Mouse (Mus musculus): ENCODE measurements around the gene Itgad. TPM values are rescaled to one million over a fixed set of nuclear protein-coding genes. Genes with fewer than 3 reads are reported as not detected.

Gene Itgad
- polyA plus RNA-seq, 1 experiment, result 21.1 TPM

- TF ChIP-seq POLR2A (IDR thresholded peaks at IDR 0.05; ENCODE audit: control insufficient read depth, low read depth, low read length) (no peak), CTCF (IDR thresholded peaks at IDR 0.05; ENCODE audit: control insufficient read depth, insufficient read depth, insufficient replicate concordance, low read depth, low read length) (no peak)
- Histone ChIP-seq H3K4me1 (ENCODE audit: control insufficient read depth, insufficient read depth, low read length) (no peaks in the 10 kb centered on the region; the same call in none of the 2 replicates), H3K36me3 (ENCODE audit: control insufficient read depth, insufficient read depth, low read length) (no peaks in the 10 kb centered on the region), H3K27ac (ENCODE audit: control insufficient read depth, insufficient read depth, low read depth, low read length) (no peak overlapping the region), H3K4me3 (ENCODE audit: control insufficient read depth, low read depth, low read length) (no peak overlapping the region), H3K27me3 (ENCODE audit: control insufficient read depth, insufficient read depth, low read length) (no peaks in the 10 kb centered on the region)
Measured at GRCm38 (mm10) chr7:128249998-128250397, 95.8 kb downstream of the Itgad start.

- Histone ChIP-seq H3K36me3 (ENCODE audit: control insufficient read depth, insufficient read depth, low read length) (no peaks in the 10 kb centered on the region), H3K27me3 (ENCODE audit: control insufficient read depth, insufficient read depth, low read length) (no peaks in the 10 kb centered on the region), H3K27ac (ENCODE audit: control insufficient read depth, insufficient read depth, low read depth, low read length) (no peak overlapping the region), H3K4me1 (ENCODE audit: control insufficient read depth, insufficient read depth, low read length) (0 out of 2 replicates have a peak, but pooled peaks cover 2% of the 10 kb centered on the region), H3K4me3 (ENCODE audit: control insufficient read depth, low read depth, low read length) (no peak overlapping the region)
- TF ChIP-seq POLR2A (IDR thresholded peaks at IDR 0.05; ENCODE audit: control insufficient read depth, low read depth, low read length), result no peak
Measured at GRCm38 (mm10) chr7:128251946-128252345, 97.8 kb downstream of the Itgad start.

GRCm38 (mm10) chr7:128252609-128253008, 98.4 kb downstream of the Itgad start:
- no peaks in the 10 kb centered on the region for H3K36me3 ChIP-seq (ENCODE audit: control insufficient read depth, insufficient read depth, low read length)
- H3K4me1 ChIP-seq (ENCODE audit: control insufficient read depth, insufficient read depth, low read length), result 0 out of 2 replicates have a peak, but pooled peaks cover 2% of the 10 kb centered on the region
- no peaks in the 10 kb centered on the region for H3K27me3 ChIP-seq (ENCODE audit: control insufficient read depth, insufficient read depth, low read length)
- no peak for TF ChIP-seq CTCF (IDR thresholded peaks at IDR 0.05; ENCODE audit: control insufficient read depth, insufficient read depth, insufficient replicate concordance, low read depth, low read length)
- no peak for TF ChIP-seq POLR2A (IDR thresholded peaks at IDR 0.05; ENCODE audit: control insufficient read depth, low read depth, low read length)
- no peak overlapping the region for H3K4me3 ChIP-seq (ENCODE audit: control insufficient read depth, low read depth, low read length)
- no peak overlapping the region for H3K27ac ChIP-seq (ENCODE audit: control insufficient read depth, insufficient read depth, low read depth, low read length)

GRCm38 (mm10) chr7:128254978-128255377, 100.8 kb downstream of the Itgad start:
- TF ChIP-seq CTCF (IDR thresholded peaks at IDR 0.05; ENCODE audit: control insufficient read depth, insufficient read depth, insufficient replicate concordance, low read depth, low read length), result no peak
- TF ChIP-seq POLR2A (IDR thresholded peaks at IDR 0.05; ENCODE audit: control insufficient read depth, low read depth, low read length), result no peak
- Histone ChIP-seq H3K4me3 (ENCODE audit: control insufficient read depth, low read depth, low read length) (no peak overlapping the region), H3K36me3 (ENCODE audit: control insufficient read depth, insufficient read depth, low read length) (no peaks in the 10 kb centered on the region), H3K4me1 (ENCODE audit: control insufficient read depth, insufficient read depth, low read length) (0 out of 2 replicates have a peak, but pooled peaks cover 2% of the 10 kb centered on the region), H3K27ac (ENCODE audit: control insufficient read depth, insufficient read depth, low read depth, low read length) (no peak overlapping the region), H3K27me3 (ENCODE audit: control insufficient read depth, insufficient read depth, low read length) (no peaks in the 10 kb centered on the region)

- no peaks in the 10 kb centered on the region for H3K36me3 ChIP-seq (ENCODE audit: control insufficient read depth, insufficient read depth, low read length)
- H3K27ac ChIP-seq (ENCODE audit: control insufficient read depth, insufficient read depth, low read depth, low read length), result no peak overlapping the region
- H3K27me3 ChIP-seq (ENCODE audit: control insufficient read depth, insufficient read depth, low read length), result no peaks in the 10 kb centered on the region
- 0 out of 2 replicates have a peak, but pooled peaks cover 2% of the 10 kb centered on the region for H3K4me1 ChIP-seq (ENCODE audit: control insufficient read depth, insufficient read depth, low read length)
- no peak overlapping the region for H3K4me3 ChIP-seq (ENCODE audit: control insufficient read depth, low read depth, low read length)
- TF ChIP-seq CTCF (IDR thresholded peaks at IDR 0.05; ENCODE audit: control insufficient read depth, insufficient read depth, insufficient replicate concordance, low read depth, low read length) (no peak), POLR2A (IDR thresholded peaks at IDR 0.05; ENCODE audit: control insufficient read depth, low read depth, low read length) (no peak)
Measured at GRCm38 (mm10) chr7:128255757-128256156, 101.6 kb downstream of the Itgad start.

GRCm38 (mm10) chr7:128256783-128257334, 102.7 kb downstream of the Itgad start:
- Histone ChIP-seq H3K4me3 (ENCODE audit: control insufficient read depth, low read depth, low read length) (no peak overlapping the region), H3K27me3 (ENCODE audit: control insufficient read depth, insufficient read depth, low read length) (no peaks in the 10 kb centered on the region), H3K27ac (ENCODE audit: control insufficient read depth, insufficient read depth, low read depth, low read length) (no peak overlapping the region), H3K36me3 (ENCODE audit: control insufficient read depth, insufficient read depth, low read length) (no peaks in the 10 kb centered on the region), H3K4me1 (ENCODE audit: control insufficient read depth, insufficient read depth, low read length) (0 out of 2 replicates have a peak, but pooled peaks cover 2% of the 10 kb centered on the region)
- TF ChIP-seq CTCF (IDR thresholded peaks at IDR 0.05; ENCODE audit: control insufficient read depth, insufficient read depth, insufficient replicate concordance, low read depth, low read length), result no peak
- no peak for TF ChIP-seq POLR2A (IDR thresholded peaks at IDR 0.05; ENCODE audit: control insufficient read depth, low read depth, low read length)

GRCm38 (mm10) chr7:128265411-128265810, 111.2 kb downstream of the Itgad start, which contains the start of gene Slc5a2:
Gene Slc5a2 (plus strand): TSS chr7:128265657.
- Histone ChIP-seq H3K36me3 (ENCODE audit: control insufficient read depth, insufficient read depth, low read length) (no peaks in the 10 kb centered on the region), H3K27me3 (ENCODE audit: control insufficient read depth, insufficient read depth, low read length) (no peaks in the 10 kb centered on the region), H3K4me1 (ENCODE audit: control insufficient read depth, insufficient read depth, low read length) (peaks cover 3% of the 10 kb centered on the region), H3K4me3 (ENCODE audit: control insufficient read depth, low read depth, low read length) (no peak within 1 kb of the TSS), H3K27ac (ENCODE audit: control insufficient read depth, insufficient read depth, low read depth, low read length) (no peak within 1 kb of the TSS)
- no peak for TF ChIP-seq POLR2A (IDR thresholded peaks at IDR 0.05; ENCODE audit: control insufficient read depth, low read depth, low read length)
- no peak for TF ChIP-seq CTCF (IDR thresholded peaks at IDR 0.05; ENCODE audit: control insufficient read depth, insufficient read depth, insufficient replicate concordance, low read depth, low read length)
